9 mouse cellular contexts compared by ENCODE assay signal in the genomic region with DNA sequence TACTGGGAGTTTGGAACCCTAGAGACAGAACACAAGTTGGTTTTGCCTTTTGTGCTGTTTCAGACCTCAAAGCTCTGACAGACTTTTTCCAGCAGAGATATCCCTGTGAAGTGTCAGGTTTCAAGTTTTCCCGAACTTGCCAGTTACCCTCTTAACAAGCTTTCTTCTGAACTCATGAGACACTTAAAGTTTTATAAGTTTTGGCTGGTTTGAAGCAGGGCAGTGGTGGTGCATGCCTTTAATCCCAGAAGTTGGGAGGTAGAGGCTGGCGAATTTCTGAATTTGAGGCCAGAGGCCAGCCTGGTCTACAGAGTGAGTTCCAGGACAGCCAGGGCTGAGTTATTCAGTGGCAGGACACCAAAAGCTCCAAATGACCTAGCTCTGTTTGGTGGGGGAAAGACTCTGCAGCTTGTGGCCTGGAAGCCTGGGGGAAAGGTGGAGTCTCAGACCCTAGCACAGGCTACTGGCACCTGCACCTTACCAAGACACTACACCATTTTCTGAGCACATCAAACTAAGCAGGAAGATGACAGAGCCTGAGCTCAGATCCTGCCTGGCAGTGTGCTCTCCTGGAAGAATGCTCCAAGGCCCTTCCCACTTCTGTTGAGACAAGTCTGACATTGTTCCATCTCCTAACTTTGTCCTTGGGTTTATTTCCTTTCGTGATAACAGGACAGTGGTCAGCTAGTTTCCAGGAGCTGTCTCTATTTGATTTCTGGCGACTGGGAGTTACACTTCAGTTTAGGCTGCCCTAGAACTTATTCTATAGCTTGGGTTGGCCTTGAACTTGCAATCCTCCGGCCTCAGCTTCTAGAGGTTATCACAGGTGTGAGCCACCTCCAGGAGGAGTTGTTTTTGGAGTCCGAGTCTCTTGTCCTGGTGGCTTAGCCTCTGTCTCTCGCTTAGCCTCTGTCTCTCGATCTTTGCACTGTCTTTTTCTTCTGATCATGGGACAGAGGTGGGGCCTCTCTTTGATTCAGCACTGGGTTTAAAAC. TPM values are rescaled to one million over a fixed set of nuclear protein-coding genes. Genes with fewer than 3 reads are reported as not detected.
DNase-seq lines count a peak whose midpoint lies in the region; ATAC-seq and TF ChIP-seq lines count a peak whose summit lies in the region.
"Had no signal": no experiment of that assay in that cellular context is flagged by ENCODE, and none has a peak within 500 bp of the region (broad histone marks: within the 10 kb centered on the region; RNA-seq: fewer than 3 reads in every experiment).

No protein-coding gene starts in this region.

- no peaks in the 10 kb centered on the region for H3K4me1 ChIP-seq in liver, adult 2 months (ENCODE audit: control insufficient read depth, insufficient read depth, low read length)
- H3K4me1 ChIP-seq in forebrain, embryonic 11.5 days (replicated peaks; ENCODE audit: control insufficient read depth, insufficient read depth, low read length), result peaks cover 3% of the 10 kb centered on the region; the same call in 1 of the 2 replicates
- H3K4me1 ChIP-seq in hindbrain, embryonic 16.5 days (ENCODE audit: control insufficient read depth, insufficient read depth, low read depth, low read length), result 0 out of 2 replicates have a peak, but pooled peaks cover 2% of the 10 kb centered on the region
- H3K4me1 ChIP-seq in neural tube, embryonic 13.5 days (replicated peaks), result peaks cover 8% of the 10 kb centered on the region

- WGBS in liver, adult 2 months, result 77% methylated on average over 8 of the region's 8 CpGs
- WGBS in forebrain, embryonic 11.5 days, result 77% methylated on average over 8 of the region's 8 CpGs
- WGBS in hindbrain, embryonic 16.5 days, result 78% methylated on average over 8 of the region's 8 CpGs
- WGBS in neural tube, embryonic 13.5 days, result 79% methylated on average over 8 of the region's 8 CpGs

- H3K79me2 ChIP-seq in liver, adult 2 months (ENCODE audit: control insufficient read depth, insufficient read depth, low read length), result no peaks in the 10 kb centered on the region

- ATAC-seq in forebrain, embryonic 11.5 days (replicated peaks; ENCODE audit: low FRiP score), result no peak
- no peak for ATAC-seq in hindbrain, embryonic 16.5 days
- no peak for ATAC-seq in neural tube, embryonic 13.5 days (ENCODE audit: low read depth)

- H3K27me3 ChIP-seq in liver, adult 2 months (ENCODE audit: control insufficient read depth, insufficient read depth, low read length), result no peaks in the 10 kb centered on the region
- no peaks in the 10 kb centered on the region for H3K27me3 ChIP-seq in forebrain, embryonic 11.5 days (ENCODE audit: control insufficient read depth, insufficient read depth, low read length)
- no peaks in the 10 kb centered on the region for H3K27me3 ChIP-seq in hindbrain, embryonic 16.5 days (replicated peaks; ENCODE audit: control insufficient read depth, insufficient read depth, low read length)
- H3K27me3 ChIP-seq in neural tube, embryonic 13.5 days, result no peaks in the 10 kb centered on the region

- no peak for TF ChIP-seq POLR2A in liver, adult 2 months (IDR thresholded peaks at IDR 0.05; ENCODE audit: extremely low read depth, insufficient read depth, low read length)

- H3K4me3 ChIP-seq in liver, adult 2 months (ENCODE audit: insufficient read depth, low read depth, low read length), result peak overlapping the region; percentile 25; the same call in 1 of the 2 replicates
- 0 out of 2 replicates have a peak overlapping the region, but pooled peaks have one; percentile 4 for H3K4me3 ChIP-seq in forebrain, embryonic 11.5 days (ENCODE audit: low read depth, low read length)
- no peak overlapping the region for H3K4me3 ChIP-seq in hindbrain, embryonic 16.5 days (ENCODE audit: low read length)
- H3K4me3 ChIP-seq in neural tube, embryonic 13.5 days, result no peak overlapping the region

- no peak for TF ChIP-seq CTCF in liver, adult 2 months (IDR thresholded peaks at IDR 0.05; ENCODE audit: low read depth, low read length)

- peak overlapping the region; percentile 41; the same call in 1 of the 2 replicates for H3K4me2 ChIP-seq in forebrain, embryonic 11.5 days (ENCODE audit: low read depth, low read length, severe bottlenecking)
- peak overlapping the region; percentile 51 for H3K4me2 ChIP-seq in hindbrain, embryonic 16.5 days (ENCODE audit: low read length)
- H3K4me2 ChIP-seq in neural tube, embryonic 13.5 days, result peak overlapping the region; percentile 45

- H3K9me3 ChIP-seq in forebrain, embryonic 11.5 days (ENCODE audit: control insufficient read depth, low read length), result no peaks in the 10 kb centered on the region
- no peaks in the 10 kb centered on the region for H3K9me3 ChIP-seq in hindbrain, embryonic 16.5 days (ENCODE audit: control insufficient read depth, low read length)
- no peaks in the 10 kb centered on the region for H3K9me3 ChIP-seq in neural tube, embryonic 13.5 days

- DNase-seq in liver, adult 2 months (ENCODE audit: extremely low read depth, low read depth, low spot score), result no peak
- no peak for DNase-seq in liver
- no peak for DNase-seq in forebrain, embryonic 11.5 days (ENCODE audit: low spot score)
- no peak for DNase-seq in left cerebral cortex, adult 9 months (ENCODE audit: low spot score in 2 of 2)
- no peak for DNase-seq in layer of hippocampus, postnatal 14 days (ENCODE audit: low spot score in 2 of 2)
- no peak for DNase-seq in cerebellum, adult 11-12 months

- H3K9ac ChIP-seq in liver, adult 2 months (ENCODE audit: low read depth, low read length), result 0 out of 2 replicates have a peak overlapping the region, but pooled peaks have one; percentile 21
- no peak overlapping the region for H3K9ac ChIP-seq in forebrain, embryonic 11.5 days (ENCODE audit: low read length)
- no peak overlapping the region for H3K9ac ChIP-seq in hindbrain, embryonic 16.5 days (ENCODE audit: low read depth, low read length)
- H3K9ac ChIP-seq in neural tube, embryonic 13.5 days, result no peak overlapping the region

- H3K36me3 ChIP-seq in liver, adult 2 months (ENCODE audit: control insufficient read depth, insufficient read depth, low read length), result no peaks in the 10 kb centered on the region
- H3K36me3 ChIP-seq in forebrain, embryonic 11.5 days (ENCODE audit: control insufficient read depth, insufficient read depth, low read length), result no peaks in the 10 kb centered on the region
- H3K36me3 ChIP-seq in hindbrain, embryonic 16.5 days (ENCODE audit: control insufficient read depth, insufficient read depth, low read length), result no peaks in the 10 kb centered on the region
- H3K36me3 ChIP-seq in neural tube, embryonic 13.5 days, result no peaks in the 10 kb centered on the region

- H3K27ac ChIP-seq in liver, adult 2 months (replicated peaks; ENCODE audit: insufficient read depth, low read depth, low read length), result peak overlapping the region; percentile 66
- H3K27ac ChIP-seq in forebrain, embryonic 11.5 days (ENCODE audit: low read depth, low read length), result no peak overlapping the region
- no peak overlapping the region for H3K27ac ChIP-seq in hindbrain, embryonic 16.5 days (ENCODE audit: low read depth, low read length)
- no peak overlapping the region for H3K27ac ChIP-seq in neural tube, embryonic 13.5 days (replicated peaks)

RNA-seq across cellular contexts. Expression of a gene that starts 0.7 kb away (rescaled TPM):
- total RNA-seq in liver, adult 2 months (2014; rRNA removed), result 2.9 and 4.4 TPM in 2 replicates
- 0.73 and 1.5 TPM in 2 replicates for polyA plus RNA-seq in liver, adult 2 months (2012; rRNA removed)
- 18.9 and 19.9 TPM in 2 replicates for polyA plus RNA-seq in forebrain, embryonic 11.5 days (2014; fragmentation: Nextera tagmentation; extraction: Ambion mirVana)
- 4.4 and 4.7 TPM in 2 replicates for polyA plus RNA-seq in hindbrain, embryonic 16.5 days (2015; fragmentation: Nextera tagmentation; extraction: Ambion mirVana)
- polyA plus RNA-seq in neural tube, embryonic 13.5 days (2015; fragmentation: Nextera tagmentation; extraction: Ambion mirVana), result 11.3 and 14.4 TPM in 2 replicates
- 1 to 10 TPM in 1 of 2 experiments, under 1 TPM in 1; 0.67 to 1.0 TPM for total RNA-seq in layer of hippocampus, postnatal 14 days (2021)

RNA-seq across cellular contexts. Expression of a gene that starts 29.4 kb away (rescaled TPM):
- total RNA-seq in liver, adult 2 months (2014; rRNA removed), result 3.8 and 4.4 TPM in 2 replicates
- 1.4 and 1.7 TPM in 2 replicates for polyA plus RNA-seq in liver, adult 2 months (2012; rRNA removed)
- 11.0 and 11.2 TPM in 2 replicates for polyA plus RNA-seq in forebrain, embryonic 11.5 days (2014; fragmentation: Nextera tagmentation; extraction: Ambion mirVana)
- polyA plus RNA-seq in hindbrain, embryonic 16.5 days (2015; fragmentation: Nextera tagmentation; extraction: Ambion mirVana), result 15.0 and 18.6 TPM in 2 replicates
- 9.1 and 10.9 TPM in 2 replicates for polyA plus RNA-seq in neural tube, embryonic 13.5 days (2015; fragmentation: Nextera tagmentation; extraction: Ambion mirVana)
- 10 to 100 TPM; 23.2 to 26.3 TPM for total RNA-seq in layer of hippocampus, postnatal 14 days (2021)

RNA-seq across cellular contexts. Expression of a gene that starts 37.4 kb away (rescaled TPM):
- total RNA-seq in liver, adult 2 months (2014; rRNA removed), result 17.5 and 18.3 TPM in 2 replicates
- 11.6 and 14.0 TPM in 2 replicates for polyA plus RNA-seq in liver, adult 2 months (2012; rRNA removed)
- 180 and 186 TPM in 2 replicates for polyA plus RNA-seq in forebrain, embryonic 11.5 days (2014; fragmentation: Nextera tagmentation; extraction: Ambion mirVana)
- polyA plus RNA-seq in hindbrain, embryonic 16.5 days (2015; fragmentation: Nextera tagmentation; extraction: Ambion mirVana), result 122 and 123 TPM in 2 replicates
- polyA plus RNA-seq in neural tube, embryonic 13.5 days (2015; fragmentation: Nextera tagmentation; extraction: Ambion mirVana), result 103 and 109 TPM in 2 replicates
- total RNA-seq in layer of hippocampus, postnatal 14 days (2021), result 10 to 100 TPM; 39.7 to 42.0 TPM

RNA-seq across cellular contexts. Expression of a gene that starts 57.5 kb away (rescaled TPM):
- 6.4 and 13.9 TPM in 2 replicates for total RNA-seq in liver, adult 2 months (2014; rRNA removed)
- polyA plus RNA-seq in liver, adult 2 months (2012; rRNA removed), result 0.27 and 1.1 TPM in 2 replicates
- not detected in 2 replicates for polyA plus RNA-seq in forebrain, embryonic 11.5 days (2014; fragmentation: Nextera tagmentation; extraction: Ambion mirVana)
- 0.28 TPM in 1 of 2 replicates, not detected in the other for polyA plus RNA-seq in hindbrain, embryonic 16.5 days (2015; fragmentation: Nextera tagmentation; extraction: Ambion mirVana)
- not detected in 2 replicates for polyA plus RNA-seq in neural tube, embryonic 13.5 days (2015; fragmentation: Nextera tagmentation; extraction: Ambion mirVana)
- total RNA-seq in layer of hippocampus, postnatal 14 days (2021), result not detected
- total RNA-seq: left cerebral cortex, postnatal 25 days had no signal

Comparison
In these comparisons a context has a peak if more than half of its experiments do, and no peak if none do; other contexts are left out.
1. H3K4me3 ChIP-seq: peak in liver, adult 2 months (single experiment) and forebrain, embryonic 11.5 days (single experiment); none in hindbrain, embryonic 16.5 days (single experiment) and neural tube, embryonic 13.5 days (single experiment).
2. Peak in every context shown above with its lines, with median percentiles within 50 percentile points of each other: H3K4me2 ChIP-seq.